Mouse (Mus musculus) layer of hippocampus, postnatal 36 days (tissue): Measurements from ENCODE around the gene Tex2. TPM values are rescaled to one million over a fixed set of nuclear protein-coding genes. Genes with fewer than 3 reads are reported as not detected.
"Not testable (repeated sequence)": the region's sequence is repeated elsewhere in the genome, so short reads cannot be mapped to it uniquely, and the experiment has no call there.

Experiments
- DNase-seq, 2 experiments: peaks; one replicate each; pipeline ENCODE4 v3.0.0; 2022
- total RNA-seq, 2 experiments: library from RNA; stranded (reverse); gene quantifications; 2 replicates each; pipeline ENCODE4 v1.2.3; 2021

The Tex2 gene
- total RNA-seq, 2 experiments from 2014 or later = 135 to 146 TPM

GRCm38 (mm10) chr11:106618768-106619167 is 5.5 kb upstream of the Tex2 start:
- not testable (repeated sequence) for DNase-seq

DNA sequence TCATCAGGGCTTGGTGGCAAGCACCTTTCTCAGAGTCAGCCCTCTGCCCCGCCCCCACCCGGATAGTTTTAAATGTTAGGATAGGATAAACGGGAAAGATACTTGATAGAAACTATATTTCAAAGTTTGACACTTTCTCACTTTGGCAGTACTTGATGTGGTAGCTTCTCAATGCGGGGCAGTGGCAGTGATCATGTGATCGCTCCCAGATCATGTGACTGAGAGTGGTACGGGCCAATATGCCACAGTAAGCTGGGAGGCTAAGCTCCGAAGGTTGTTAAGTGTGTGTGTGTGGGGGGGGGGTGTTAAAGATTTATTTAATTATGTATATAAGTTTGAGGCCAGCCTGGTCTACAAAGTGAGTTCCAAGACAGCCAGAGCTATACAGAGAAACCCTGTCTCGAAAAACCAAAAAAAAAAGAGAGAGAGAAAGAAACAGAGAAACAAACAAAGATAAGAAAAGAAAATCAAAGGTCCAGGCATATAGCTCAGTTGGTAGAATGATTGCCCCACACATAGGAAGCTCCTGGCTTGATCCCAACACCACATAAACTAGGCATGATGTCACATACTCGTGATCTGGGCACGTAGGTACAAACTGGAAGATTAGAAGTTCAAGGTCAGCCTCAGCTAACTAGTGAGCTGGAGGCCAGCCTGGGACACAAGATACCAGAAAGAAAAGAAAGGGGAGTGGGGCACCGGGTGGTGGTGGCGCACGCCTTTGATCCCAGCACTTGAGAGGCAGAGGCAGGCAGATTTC is 4.8 kb upstream of the Tex2 start:
- DNase-seq = no peak

- no peak for DNase-seq
Observed at GRCm38 (mm10) chr11:106615561-106615960, 2.3 kb upstream of the Tex2 start.

- no peak for DNase-seq
Observed at GRCm38 (mm10) chr11:106614339-106614645, 1.1 kb upstream of the Tex2 start.

DNA sequence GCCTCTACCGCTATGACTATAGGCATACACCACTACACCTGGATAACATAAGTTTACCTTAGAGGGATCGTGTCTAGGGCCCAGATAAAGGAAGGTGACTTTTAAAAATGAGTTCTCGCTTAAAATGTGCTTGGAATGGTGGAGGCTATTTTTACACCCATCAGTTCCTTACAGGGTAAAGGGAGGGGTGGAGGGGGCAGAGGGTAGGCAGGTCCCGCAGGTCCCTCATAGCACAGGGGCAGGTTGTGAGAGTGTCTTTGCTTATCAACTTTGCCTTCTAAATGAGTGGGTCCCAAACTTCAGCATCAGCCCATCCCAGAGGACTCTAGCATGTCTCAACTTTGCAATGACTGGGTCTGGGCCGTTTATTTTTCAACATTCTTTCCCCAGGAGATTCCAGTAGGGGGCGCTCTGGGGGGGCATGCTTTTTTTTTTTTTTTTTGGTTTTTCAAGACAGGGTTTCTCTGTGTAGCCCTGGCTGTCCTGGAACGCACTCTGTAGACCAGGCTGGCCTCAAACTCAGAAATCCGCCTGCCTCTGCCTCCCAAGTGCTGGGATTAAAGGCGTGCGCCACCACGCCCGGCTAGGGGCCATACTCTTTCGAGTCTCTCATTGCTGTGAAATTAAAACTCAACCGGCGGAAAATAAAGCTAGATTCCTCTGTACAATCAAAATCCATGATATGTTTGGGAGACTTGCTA is 565 bp upstream of the Tex2 start:
- no peak for DNase-seq

GRCm38 (mm10) chr11:106612209-106612960 is 838 bp downstream of the Tex2 start:
- DNase-seq = peak; percentile 50 to 57

GRCm38 (mm10) chr11:106609731-106610130 is 3.5 kb downstream of the Tex2 start:
- no peak for DNase-seq

- DNase-seq = no peak
Observed at GRCm38 (mm10) chr11:106607316-106607715, 5.9 kb downstream of the Tex2 start.

- no peak for DNase-seq
Observed at GRCm38 (mm10) chr11:106606042-106606441, 7.2 kb downstream of the Tex2 start.

- DNase-seq = no peak
Observed at GRCm38 (mm10) chr11:106603230-106603629, 10.0 kb downstream of the Tex2 start.

DNA sequence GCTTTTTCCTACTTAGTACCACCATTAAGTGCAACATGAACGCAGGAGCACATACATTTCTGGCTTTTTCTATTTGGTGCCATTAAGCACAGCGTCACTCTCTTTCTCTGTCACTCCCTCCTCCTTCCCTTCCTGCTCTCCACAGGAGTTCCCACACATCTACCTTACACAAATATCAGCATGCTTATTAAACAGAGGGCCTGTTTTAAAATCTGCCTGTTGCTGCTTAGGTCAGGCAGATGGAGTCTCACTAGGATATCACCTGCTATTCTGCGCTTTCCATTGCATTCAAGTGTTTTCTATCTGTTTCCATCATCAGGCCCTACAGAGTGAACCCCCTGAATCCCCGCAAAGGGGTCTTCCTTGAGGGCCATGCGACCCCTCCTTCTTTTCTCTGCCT is 13.1 kb downstream of the Tex2 start:
- DNase-seq = no peak

DNA sequence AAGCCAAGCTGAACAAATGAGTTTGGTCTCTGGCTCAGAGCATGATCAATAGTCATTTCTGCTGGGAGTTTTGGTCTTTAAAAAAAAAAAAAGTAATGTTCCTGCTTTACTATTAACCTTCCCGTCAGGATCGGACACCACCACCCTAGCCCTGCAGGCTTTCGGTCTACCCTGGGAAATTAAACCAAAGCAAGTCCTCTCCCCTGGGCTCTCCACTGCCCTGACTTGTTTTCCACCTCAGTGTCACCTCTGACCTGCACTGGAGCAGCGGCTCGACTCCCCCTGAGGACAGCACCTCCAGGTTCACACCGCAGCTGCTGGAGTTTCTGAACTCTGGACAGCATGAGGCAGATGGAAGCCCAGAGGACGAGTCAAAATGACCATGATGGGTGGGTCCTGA is 13.9 kb downstream of the Tex2 start:
- no peak for DNase-seq

GRCm38 (mm10) chr11:106598339-106598738 is 14.9 kb downstream of the Tex2 start:
- no peak for DNase-seq

- no peak for DNase-seq
Observed at GRCm38 (mm10) chr11:106597737-106598330, 15.4 kb downstream of the Tex2 start.

GRCm38 (mm10) chr11:106591183-106591582 is 22.0 kb downstream of the Tex2 start:
- DNase-seq = no peak

DNA sequence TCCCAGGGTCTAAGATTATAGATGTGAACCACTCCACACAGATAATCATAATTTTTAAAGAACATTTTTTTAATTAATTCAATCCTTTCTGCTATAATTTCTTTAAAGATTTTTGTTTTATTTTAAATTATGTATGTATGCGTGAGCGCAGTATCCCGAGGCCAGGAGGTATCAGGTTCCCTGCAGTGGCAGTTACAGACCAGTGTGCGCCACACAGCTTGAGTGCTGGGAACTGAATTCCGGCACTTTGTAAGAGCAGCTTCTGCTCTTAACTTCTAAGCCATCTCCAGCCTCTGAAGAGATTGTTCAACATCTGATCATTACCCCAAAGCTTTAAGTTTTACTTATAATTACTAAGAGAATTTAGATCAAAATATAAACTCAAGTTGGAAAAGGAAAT is 23.1 kb downstream of the Tex2 start:
- no peak for DNase-seq

DNA sequence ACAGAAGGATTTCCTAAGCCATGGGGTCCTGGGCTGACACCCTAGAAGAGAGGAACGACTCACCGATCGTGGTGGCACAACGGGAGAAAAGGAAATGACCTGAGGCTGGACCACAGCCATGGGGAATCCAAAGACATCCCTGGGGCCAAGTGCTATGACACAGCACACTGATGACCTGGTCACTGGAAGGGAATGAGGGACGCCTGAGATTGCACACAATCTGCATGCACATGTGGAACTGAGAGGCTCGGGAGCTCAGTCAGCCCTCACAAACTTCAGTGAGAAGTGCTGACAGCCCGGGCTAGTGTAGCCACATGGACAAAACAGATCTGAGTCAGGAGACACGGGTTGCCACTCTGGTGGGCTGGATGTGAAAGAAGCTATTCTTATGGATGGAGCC is 24.4 kb downstream of the Tex2 start:
- no peak for DNase-seq

- DNase-seq = no peak
Observed at GRCm38 (mm10) chr11:106587786-106588519, 25.3 kb downstream of the Tex2 start.

DNA sequence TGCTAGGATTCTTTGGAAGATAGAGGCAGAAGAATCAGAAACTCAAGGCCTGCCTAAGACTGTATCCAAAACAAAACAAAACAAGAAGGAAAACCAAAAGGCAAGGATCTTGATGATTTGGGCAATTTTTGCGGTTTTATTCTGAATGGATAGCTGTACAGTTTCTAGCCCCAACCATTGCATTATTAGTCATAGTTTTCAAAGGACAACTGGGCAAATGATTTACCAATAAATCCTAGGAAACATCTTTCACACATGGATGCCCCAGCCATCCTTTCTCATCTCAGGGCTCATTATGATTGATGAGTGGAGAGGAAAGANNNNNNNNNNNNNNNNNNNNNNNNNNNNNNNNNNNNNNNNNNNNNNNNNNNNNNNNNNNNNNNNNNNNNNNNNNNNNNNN is 29.4 kb downstream of the Tex2 start:
- no peak for DNase-seq

GRCm38 (mm10) chr11:106581357-106581756 is 31.9 kb downstream of the Tex2 start:
- no peak for DNase-seq

DNA sequence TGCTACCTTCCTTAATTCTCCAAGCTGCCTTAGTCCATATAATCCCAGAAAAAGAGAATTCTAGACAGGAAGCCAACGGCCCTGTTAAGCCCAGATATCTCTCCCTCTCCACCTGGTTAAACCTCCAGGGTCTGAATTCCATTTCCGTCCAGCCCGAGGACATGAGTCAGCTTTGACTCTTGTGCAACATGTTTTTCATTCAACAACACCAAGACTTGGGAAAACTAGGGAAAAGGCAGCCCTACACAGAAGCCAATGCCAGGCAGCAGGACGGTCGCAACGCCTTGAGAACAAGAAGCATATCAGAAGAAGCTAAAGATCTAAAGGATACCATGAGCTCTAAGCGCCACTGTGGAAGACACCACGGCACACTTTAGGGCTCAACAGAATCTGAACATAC is 32.8 kb downstream of the Tex2 start:
- no peak for DNase-seq

DNA sequence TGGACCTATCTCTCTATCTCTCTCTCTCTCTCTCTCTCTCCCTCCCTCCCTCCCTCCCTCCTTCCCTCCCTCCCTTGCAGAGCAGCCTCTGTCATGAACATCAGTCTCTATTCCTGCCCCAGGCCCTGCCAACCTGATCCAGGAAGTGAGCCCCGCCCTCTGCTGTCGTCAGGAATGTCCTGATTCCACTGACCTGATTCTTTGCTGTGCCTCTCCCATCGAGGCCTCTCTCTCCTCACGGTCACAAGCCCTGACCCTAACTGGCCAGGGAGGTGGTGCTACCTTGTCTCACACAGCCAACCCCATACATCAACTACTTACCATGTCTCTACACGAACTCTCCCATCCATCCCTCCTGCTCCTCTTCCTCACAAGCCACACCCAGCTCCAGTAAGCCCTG is 33.3 kb downstream of the Tex2 start:
- no peak for DNase-seq
